1 mouse cellular context compared by ENCODE assay signal in the genomic region with DNA sequence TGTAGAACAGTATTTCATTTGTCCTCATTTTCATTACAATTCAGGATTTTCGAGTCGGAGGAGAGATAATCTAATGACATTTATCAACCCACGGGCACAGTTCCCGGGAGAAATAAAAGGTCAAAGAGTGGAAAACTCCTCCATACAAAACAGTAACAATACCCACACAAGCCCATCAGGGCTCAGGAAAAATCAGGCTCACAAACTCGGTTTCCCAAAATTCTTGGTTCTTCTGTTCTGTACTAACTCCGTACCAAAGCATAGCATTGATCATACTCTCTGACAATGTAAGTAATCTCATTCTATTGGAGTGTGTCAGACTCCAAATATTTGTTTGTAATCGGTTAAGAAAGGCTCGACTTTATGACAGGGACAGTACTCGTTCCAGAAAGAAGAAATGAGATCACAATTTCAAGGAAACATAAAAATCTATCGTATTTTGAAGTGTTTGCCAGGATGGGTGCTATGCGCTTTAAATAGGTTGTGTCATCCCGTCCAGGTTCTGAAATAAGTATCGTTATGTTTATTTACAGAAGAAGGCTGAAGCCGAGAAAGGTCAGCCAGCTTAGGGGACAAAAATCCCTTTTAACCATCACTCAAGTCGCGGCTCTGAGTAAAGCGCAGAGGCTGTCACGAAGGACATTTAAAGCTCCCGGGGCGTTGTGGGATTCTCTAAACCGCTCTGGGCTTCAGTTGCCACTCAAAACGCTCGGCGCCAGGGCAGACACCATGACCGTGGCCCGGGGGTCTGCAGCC.
A peak's percentile ranks its signal among the peaks of the same experiment; 100 is the strongest.
TF ChIP-seq lines count a peak whose summit lies in the region.

No protein-coding gene starts in this region.

TF ChIP-seq in MEL, 35 proteins besides CTCF, POLR2A, EP300 and RAD21 (continued from another document):
- TF ChIP-seq SIN3A (IDR thresholded peaks at IDR 0.05; ENCODE audit: low read length) (peak; percentile 53), TBP (IDR thresholded peaks at IDR 0.05; ENCODE audit: low read depth, low read length) (0 out of 2 replicates have a peak, but pooled peaks have one; percentile 28), MEF2A (IDR thresholded peaks at IDR 0.05; ENCODE audit: extremely low read depth, insufficient replicate concordance, low read depth, low read length, poor library complexity, severe bottlenecking) (no peak), ZKSCAN1 (IDR thresholded peaks at IDR 0.05; ENCODE audit: low read depth, low read length) (no peak), GABPA (IDR thresholded peaks at IDR 0.05; ENCODE audit: low read depth, low read length) (no peak), TAL1 (IDR thresholded peaks at IDR 0.05; ENCODE audit: low read length) (no peak), MYB (IDR thresholded peaks at IDR 0.05; ENCODE audit: low read depth, low read length) (no peak), GATA1 (IDR thresholded peaks at IDR 0.05; ENCODE audit: low read depth, low read length) (0 out of 2 replicates have a peak, but pooled peaks have one; percentile 9), USF2 (IDR thresholded peaks at IDR 0.05; ENCODE audit: borderline replicate concordance in 1 of 2, insufficient read depth in 1 of 2, low read depth in 1 of 2, low read length in 2 of 2) (no peak), CHD2 (IDR thresholded peaks at IDR 0.05; ENCODE audit: low read length) (no peak), ZMIZ1 (IDR thresholded peaks at IDR 0.05; ENCODE audit: low read depth, low read length) (no peak), MAZ (IDR thresholded peaks at IDR 0.05; ENCODE audit: low read depth, low read length) (no peak), CHD1 (IDR thresholded peaks at IDR 0.05; ENCODE audit: low read depth, low read length) (peak; percentile 94), JUND (IDR thresholded peaks at IDR 0.05; ENCODE audit: low read depth, low read length) (no peak), KAT2A (conservative IDR thresholded peaks at IDR 0.05; ENCODE audit: low read depth, low read length) (no peak), BHLHE40 (IDR thresholded peaks at IDR 0.05; ENCODE audit: borderline replicate concordance, low read depth, low read length) (no peak), MAFK (IDR thresholded peaks at IDR 0.05; ENCODE audit: borderline replicate concordance, low read depth, low read length) (no peak), ELF1 (IDR thresholded peaks at IDR 0.05; ENCODE audit: low read depth, low read length) (no peak), POLR2AphosphoS5 (IDR thresholded peaks at IDR 0.05; ENCODE audit: borderline replicate concordance, low read depth, low read length) (no peak), TCF12 (IDR thresholded peaks at IDR 0.05; ENCODE audit: low read depth, low read length) (no peak), HCFC1 (IDR thresholded peaks at IDR 0.05; ENCODE audit: low read depth, low read length) (no peak; the same call in 1 of the 2 replicates), MXI1 (IDR thresholded peaks at IDR 0.05; ENCODE audit: low read depth, low read length) (peak; percentile 17; the same call in 1 of the 2 replicates), MAX (IDR thresholded peaks at IDR 0.05; ENCODE audit: low read length) (0 out of 2 replicates have a peak, but pooled peaks have one; percentile 3)
